9 mouse cellular contexts compared by ENCODE assay signal in the genomic region with DNA sequence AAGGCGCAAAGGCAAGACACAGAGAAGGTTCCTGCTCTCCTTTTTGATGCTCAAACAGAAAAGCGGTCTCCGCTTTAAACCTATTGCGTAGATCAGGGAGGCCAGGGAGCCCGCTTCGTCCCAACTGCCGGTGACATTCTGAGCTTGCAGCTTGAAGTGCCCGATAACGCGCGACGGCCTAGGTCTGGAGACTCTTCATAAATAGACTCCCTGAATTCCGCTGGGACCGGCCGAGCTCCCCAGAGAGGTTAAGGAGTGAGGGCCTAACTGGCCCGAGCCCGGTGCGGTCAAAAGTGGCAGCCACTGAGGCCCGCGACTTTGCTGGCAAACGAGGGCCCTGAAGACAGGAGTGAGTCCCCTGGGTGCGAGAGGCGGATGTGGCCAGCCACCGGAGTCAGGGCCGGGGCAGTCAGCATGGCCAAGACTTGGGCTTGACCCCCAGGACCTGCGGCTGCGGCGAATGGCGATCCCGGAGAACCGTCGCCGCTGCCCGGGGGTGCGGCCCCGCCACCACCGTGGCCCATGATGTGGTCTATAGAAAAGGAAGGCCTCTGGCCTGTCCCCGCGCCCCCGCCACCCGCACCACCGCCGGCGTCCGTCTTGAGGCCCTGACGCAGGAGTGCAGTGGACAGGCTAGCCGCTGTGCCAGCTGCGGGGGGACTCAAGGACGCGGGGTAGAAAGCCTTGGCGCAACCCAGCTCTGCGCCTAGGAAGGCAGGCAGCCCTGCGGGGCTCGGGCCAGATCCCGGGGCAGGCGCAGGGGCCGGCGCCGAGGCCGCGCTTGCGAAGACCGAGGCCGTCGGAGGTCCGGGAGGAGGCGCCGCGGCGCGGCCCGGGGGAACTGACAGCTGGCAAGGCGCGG. TPM values are rescaled to one million over a fixed set of nuclear protein-coding genes. Genes with fewer than 3 reads are reported as not detected.
DNase-seq lines count a peak whose midpoint lies in the region; ATAC-seq and TF ChIP-seq lines count a peak whose summit lies in the region.
"Had no signal": no experiment of that assay in that cellular context is flagged by ENCODE, and none has a peak within 500 bp of the region (broad histone marks: within the 10 kb centered on the region; RNA-seq: fewer than 3 reads in every experiment).

No protein-coding gene starts in this region.

- WGBS in lung, embryonic 14.5 days, result 4% methylated on average over 74 of the region's 74 CpGs
- WGBS in hindbrain, embryonic 10.5 days, result under 1% methylated on average over 74 of the region's 74 CpGs
- WGBS in liver, embryonic 13.5 days (ENCODE audit: insufficient replicate concordance), result 2% methylated on average over 73 of the region's 74 CpGs

- peak overlapping the region; percentile 55 for H3K4me3 ChIP-seq in lung, embryonic 14.5 days (ENCODE audit: low read depth, low read length)
- peak overlapping the region; percentile 92 for H3K4me3 ChIP-seq in bone marrow macrophage, adult 2 months (ENCODE audit: insufficient read depth, low read length)
- peak overlapping the region; percentile 59 for H3K4me3 ChIP-seq in hindbrain, embryonic 10.5 days
- H3K4me3 ChIP-seq in liver, embryonic 13.5 days (replicated peaks), result peak overlapping the region; percentile 62

- H3K36me3 ChIP-seq in lung, embryonic 14.5 days (ENCODE audit: insufficient read depth), result no peaks in the 10 kb centered on the region
- no peaks in the 10 kb centered on the region for H3K36me3 ChIP-seq in hindbrain, embryonic 10.5 days
- H3K36me3 ChIP-seq in liver, embryonic 13.5 days, result no peaks in the 10 kb centered on the region

- TF ChIP-seq CTCF in lung, embryonic 14.5 days (IDR thresholded peaks at IDR 0.05; ENCODE audit: low read depth), result no peak
- TF ChIP-seq CTCF in bone marrow macrophage, adult 2 months (IDR thresholded peaks at IDR 0.05; ENCODE audit: low read depth, low read length), result no peak

- H3K9ac ChIP-seq in lung, embryonic 14.5 days, result peak overlapping the region; percentile 52; the same call in 1 of the 2 replicates
- no peak overlapping the region for H3K9ac ChIP-seq in liver, embryonic 13.5 days

- H3K4me1 ChIP-seq in lung, embryonic 14.5 days (ENCODE audit: insufficient read depth), result 0 out of 2 replicates have a peak, but pooled peaks cover 3% of the 10 kb centered on the region
- peaks cover 6% of the 10 kb centered on the region for H3K4me1 ChIP-seq in bone marrow macrophage, adult 2 months (ENCODE audit: control insufficient read depth, insufficient read depth, low read length)
- H3K4me1 ChIP-seq in hindbrain, embryonic 10.5 days (replicated peaks), result peaks cover 46% of the 10 kb centered on the region
- H3K4me1 ChIP-seq in liver, embryonic 13.5 days (replicated peaks), result peaks cover 26% of the 10 kb centered on the region

- no peak for TF ChIP-seq POLR2A in bone marrow macrophage, adult 2 months (IDR thresholded peaks at IDR 0.05; ENCODE audit: borderline replicate concordance, low read depth, low read length)

- no peak for ATAC-seq in lung, embryonic 14.5 days (ENCODE audit: insufficient read depth)
- ATAC-seq in liver, embryonic 13.5 days (ENCODE audit: low read depth), result no peak
- ATAC-seq in inflammation-experienced regulatory T-cells, adult 6 months, result no peak

- peak; percentile 42 for DNase-seq in lung, embryonic 14.5 days
- DNase-seq in lung, postnatal 25 days (ENCODE audit: low spot score), result no peak
- peak; percentile 64 for DNase-seq in hindbrain, embryonic 10.5 days (ENCODE audit: low spot score)
- DNase-seq in liver, embryonic 13.5 days, result no peak
- DNase-seq in layer of hippocampus, postnatal 36 days, result no peak
- no peak for DNase-seq in spleen, postnatal 36 days (ENCODE audit: low spot score in 2 of 2)

- H3K27ac ChIP-seq in lung, embryonic 14.5 days (ENCODE audit: low read depth), result no peak overlapping the region
- no peak overlapping the region for H3K27ac ChIP-seq in bone marrow macrophage, adult 2 months (ENCODE audit: insufficient read depth, low read depth, low read length)
- peak overlapping the region; percentile 84 for H3K27ac ChIP-seq in hindbrain, embryonic 10.5 days
- H3K27ac ChIP-seq in liver, embryonic 13.5 days, result no peak overlapping the region
- H3K27ac ChIP-seq: macrophage had no signal

- no peaks in the 10 kb centered on the region for H3K9me3 ChIP-seq in lung, embryonic 14.5 days (ENCODE audit: low read depth, low read length)
- H3K9me3 ChIP-seq in hindbrain, embryonic 10.5 days, result no peaks in the 10 kb centered on the region
- no peaks in the 10 kb centered on the region for H3K9me3 ChIP-seq in liver, embryonic 13.5 days (replicated peaks)

- H3K4me2 ChIP-seq in lung, embryonic 14.5 days, result peak overlapping the region; percentile 88
- peak overlapping the region; percentile 85 for H3K4me2 ChIP-seq in liver, embryonic 13.5 days

- H3K27me3 ChIP-seq in lung, embryonic 14.5 days (ENCODE audit: insufficient read depth, low read length), result peaks cover 100% of the 10 kb centered on the region
- peaks cover 100% of the 10 kb centered on the region for H3K27me3 ChIP-seq in hindbrain, embryonic 10.5 days (ENCODE audit: insufficient read depth, poor library complexity, severe bottlenecking)
- peaks cover 100% of the 10 kb centered on the region for H3K27me3 ChIP-seq in liver, embryonic 13.5 days

RNA-seq across cellular contexts. Expression of a gene that starts 1.4 kb away (rescaled TPM):
- polyA plus RNA-seq in lung, embryonic 14.5 days (2014; fragmentation: Nextera tagmentation; extraction: Ambion mirVana), result 0.16 and 0.32 TPM in 2 replicates
- polyA plus RNA-seq in bone marrow macrophage, adult 2 months (2012; ENCODE audit: insufficient read depth, insufficient read length, missing spikeins), result 0.72 and 0.98 TPM in 2 replicates
- 2.2 and 3.1 TPM in 2 replicates for polyA plus RNA-seq in hindbrain, embryonic 10.5 days (2016; fragmentation: Nextera tagmentation; extraction: Ambion mirVana)
- polyA plus RNA-seq in liver, embryonic 13.5 days (2015; fragmentation: Nextera tagmentation; extraction: Ambion mirVana), result not detected in 2 replicates
- total RNA-seq in layer of hippocampus, postnatal 36 days (2021), result under 1 TPM; 0.15 to 0.25 TPM
- under 1 TPM in 2 of 3 experiments, not detected in 1; 0.23 to 0.26 TPM for polyA plus RNA-seq in inflammation-experienced regulatory T-cells, adult 6 months (2017; shearing (Covaris generic))

RNA-seq across cellular contexts. Expression of a gene that starts 18.5 kb away (rescaled TPM):
- not detected in 2 replicates for polyA plus RNA-seq in lung, embryonic 14.5 days (2014; fragmentation: Nextera tagmentation; extraction: Ambion mirVana)
- polyA plus RNA-seq in bone marrow macrophage, adult 2 months (2012; ENCODE audit: insufficient read depth, insufficient read length, missing spikeins), result not detected in 2 replicates
- 0.18 and 0.51 TPM in 2 replicates for polyA plus RNA-seq in hindbrain, embryonic 10.5 days (2016; fragmentation: Nextera tagmentation; extraction: Ambion mirVana)
- not detected in 2 replicates for polyA plus RNA-seq in liver, embryonic 13.5 days (2015; fragmentation: Nextera tagmentation; extraction: Ambion mirVana)
- not detected for total RNA-seq in layer of hippocampus, postnatal 36 days (2021)
- not detected for polyA plus RNA-seq in inflammation-experienced regulatory T-cells, adult 6 months (2017; shearing (Covaris generic))
- polyA plus RNA-seq: macrophage had no signal

Comparison
In these comparisons a context has a peak if more than half of its experiments do, and no peak if none do; other contexts are left out.
1. DNase-seq: peak in lung, embryonic 14.5 days (single experiment) and hindbrain, embryonic 10.5 days (single experiment); none in lung, postnatal 25 days (single experiment), liver, embryonic 13.5 days (single experiment), layer of hippocampus, postnatal 36 days (0 of 2) and spleen, postnatal 36 days (0 of 2).
2. Peak in every context shown above with its lines, with median percentiles within 50 percentile points of each other: H3K4me3 ChIP-seq.